Mouse (Mus musculus): Measurements from ENCODE around the gene Eaf1. TPM values are rescaled to one million over a fixed set of nuclear protein-coding genes. Genes with fewer than 3 reads are reported as not detected.

Eaf1 gene
- polyA plus RNA-seq, 1 experiment: 26.5 TPM

DNA sequence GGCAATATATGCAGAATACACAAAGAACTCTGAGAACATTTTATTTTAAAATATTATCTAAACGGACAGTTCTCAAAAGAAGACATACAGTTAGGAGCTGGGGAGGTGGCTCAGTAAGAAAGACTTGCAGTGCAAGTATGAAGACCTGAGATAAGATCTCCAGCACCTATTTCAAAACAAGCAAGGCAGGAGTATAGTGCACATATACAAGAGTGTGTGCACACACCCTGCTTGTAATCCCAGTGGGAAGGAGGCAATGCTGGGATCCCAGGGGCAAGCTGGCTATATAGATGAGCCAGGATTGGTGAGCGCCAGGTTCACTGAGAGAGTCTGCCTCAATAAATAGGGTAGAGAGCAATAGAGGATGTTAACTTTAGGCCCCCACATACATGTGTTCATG is 21.7 kb downstream of the Eaf1 start:
- 94% methylated on average over 2 of the region's 2 CpGs for WGBS
- TF ChIP-seq POLR2A (IDR thresholded peaks at IDR 0.05; ENCODE audit: borderline replicate concordance, insufficient read depth, low read length) (no peak), CTCF (IDR thresholded peaks at IDR 0.05; ENCODE audit: borderline replicate concordance, insufficient read depth, low read depth, low read length) (no peak)

GRCm38 (mm10) chr14:31519165-31519564 is 25.0 kb downstream of the Eaf1 start:
- H3K27ac ChIP-seq (ENCODE audit: insufficient read depth, low read length): no peak overlapping the region
- TF ChIP-seq CTCF (IDR thresholded peaks at IDR 0.05; ENCODE audit: borderline replicate concordance, insufficient read depth, low read depth, low read length) (peak; percentile 37; the same call in 1 of the 2 replicates), POLR2A (IDR thresholded peaks at IDR 0.05; ENCODE audit: borderline replicate concordance, insufficient read depth, low read length) (no peak)
- no peak for DNase-seq
- H3K27me3 ChIP-seq (ENCODE audit: control insufficient read depth, insufficient read depth, low read length): no peaks in the 10 kb centered on the region
- no peak overlapping the region for H3K4me3 ChIP-seq (replicated peaks; ENCODE audit: insufficient read depth, low read depth, low read length)
- H3K4me1 ChIP-seq (ENCODE audit: control insufficient read depth, insufficient read depth, low read length): no peaks in the 10 kb centered on the region; the same call in 1 of the 2 replicates
- 35% methylated on average over 3 of the region's 3 CpGs for whole genome bisulfite sequencing

More for the DNA sequence above, 21.7 kb downstream of the Eaf1 start:
- no peak overlapping the region for H3K27ac ChIP-seq (ENCODE audit: insufficient read depth, low read length)
- H3K4me3 ChIP-seq (replicated peaks; ENCODE audit: insufficient read depth, low read depth, low read length): no peak overlapping the region
- DNase-seq: no peak
- H3K27me3 ChIP-seq (ENCODE audit: control insufficient read depth, insufficient read depth, low read length): no peaks in the 10 kb centered on the region
- H3K4me1 ChIP-seq (ENCODE audit: control insufficient read depth, insufficient read depth, low read length): no peaks in the 10 kb centered on the region; the same call in 1 of the 2 replicates

- peak in 1 of 2 experiments; percentile 22 for DNase-seq
- Histone ChIP-seq H3K4me3 (replicated peaks; ENCODE audit: insufficient read depth, low read depth, low read length) (no peak overlapping the region), H3K4me1 (ENCODE audit: control insufficient read depth, insufficient read depth, low read length) (no peaks in the 10 kb centered on the region; the same call in 1 of the 2 replicates), H3K27me3 (ENCODE audit: control insufficient read depth, insufficient read depth, low read length) (no peaks in the 10 kb centered on the region), H3K27ac (ENCODE audit: insufficient read depth, low read length) (no peak overlapping the region)
- no peak for TF ChIP-seq POLR2A (IDR thresholded peaks at IDR 0.05; ENCODE audit: borderline replicate concordance, insufficient read depth, low read length)
- TF ChIP-seq CTCF (IDR thresholded peaks at IDR 0.05; ENCODE audit: borderline replicate concordance, insufficient read depth, low read depth, low read length): no peak
- WGBS: 70% methylated on average over 2 of the region's 2 CpGs
Measured at GRCm38 (mm10) chr14:31521318-31521717, 27.1 kb downstream of the Eaf1 start.

- TF ChIP-seq POLR2A (IDR thresholded peaks at IDR 0.05; ENCODE audit: borderline replicate concordance, insufficient read depth, low read length) (no peak), CTCF (IDR thresholded peaks at IDR 0.05; ENCODE audit: borderline replicate concordance, insufficient read depth, low read depth, low read length) (no peak)
- no peak overlapping the region for H3K27ac ChIP-seq (ENCODE audit: insufficient read depth, low read length)
- no peak overlapping the region for H3K4me3 ChIP-seq (replicated peaks; ENCODE audit: insufficient read depth, low read depth, low read length)
- no peaks in the 10 kb centered on the region for H3K27me3 ChIP-seq (ENCODE audit: control insufficient read depth, insufficient read depth, low read length)
- no peaks in the 10 kb centered on the region for H3K4me1 ChIP-seq (ENCODE audit: control insufficient read depth, insufficient read depth, low read length)
- no peak for DNase-seq
- WGBS: 82% methylated on average over 7 of the region's 7 CpGs
Measured at GRCm38 (mm10) chr14:31525040-31525810, 31.0 kb downstream of the Eaf1 start.

DNA sequence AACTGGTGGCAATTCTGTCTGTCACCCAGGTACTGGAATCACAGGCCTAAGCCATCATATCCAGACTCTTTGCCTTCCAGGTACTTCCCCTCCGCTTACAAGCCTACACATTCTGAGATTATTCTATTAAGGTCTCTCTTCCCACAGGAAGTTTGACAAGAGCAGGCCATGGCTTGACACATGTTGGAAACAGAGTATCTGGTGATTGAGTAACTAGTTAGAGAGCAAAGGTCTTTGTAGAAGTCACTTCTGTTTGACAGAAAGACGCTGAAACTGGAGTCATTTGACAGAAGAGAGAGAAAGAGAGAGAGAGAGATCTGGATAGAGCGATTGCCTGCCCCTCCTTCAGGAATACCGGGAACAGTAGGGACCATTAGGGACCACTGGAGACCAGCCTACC is 36.6 kb downstream of the Eaf1 start:
- TF ChIP-seq CTCF (IDR thresholded peaks at IDR 0.05; ENCODE audit: borderline replicate concordance, insufficient read depth, low read depth, low read length) (no peak), POLR2A (IDR thresholded peaks at IDR 0.05; ENCODE audit: borderline replicate concordance, insufficient read depth, low read length) (no peak)
- Histone ChIP-seq H3K4me1 (ENCODE audit: control insufficient read depth, insufficient read depth, low read length) (no peaks in the 10 kb centered on the region), H3K27me3 (ENCODE audit: control insufficient read depth, insufficient read depth, low read length) (no peaks in the 10 kb centered on the region), H3K27ac (ENCODE audit: insufficient read depth, low read length) (no peak overlapping the region), H3K4me3 (replicated peaks; ENCODE audit: insufficient read depth, low read depth, low read length) (no peak overlapping the region)
- no peak for DNase-seq
- WGBS: 92% methylated on average over 4 of the region's 4 CpGs

- no peak for TF ChIP-seq POLR2A (IDR thresholded peaks at IDR 0.05; ENCODE audit: borderline replicate concordance, insufficient read depth, low read length)
- no peak for TF ChIP-seq CTCF (IDR thresholded peaks at IDR 0.05; ENCODE audit: borderline replicate concordance, insufficient read depth, low read depth, low read length)
- no peak overlapping the region for H3K27ac ChIP-seq (ENCODE audit: insufficient read depth, low read length)
- peaks cover 3% of the 10 kb centered on the region for H3K4me1 ChIP-seq (ENCODE audit: control insufficient read depth, insufficient read depth, low read length)
- no peaks in the 10 kb centered on the region for H3K27me3 ChIP-seq (ENCODE audit: control insufficient read depth, insufficient read depth, low read length)
- H3K4me3 ChIP-seq (replicated peaks; ENCODE audit: insufficient read depth, low read depth, low read length): no peak overlapping the region
- no peak for DNase-seq
- 63% methylated on average over 12 of the region's 12 CpGs for WGBS
Measured at GRCm38 (mm10) chr14:31531506-31532148, 37.4 kb downstream of the Eaf1 start.

DNA sequence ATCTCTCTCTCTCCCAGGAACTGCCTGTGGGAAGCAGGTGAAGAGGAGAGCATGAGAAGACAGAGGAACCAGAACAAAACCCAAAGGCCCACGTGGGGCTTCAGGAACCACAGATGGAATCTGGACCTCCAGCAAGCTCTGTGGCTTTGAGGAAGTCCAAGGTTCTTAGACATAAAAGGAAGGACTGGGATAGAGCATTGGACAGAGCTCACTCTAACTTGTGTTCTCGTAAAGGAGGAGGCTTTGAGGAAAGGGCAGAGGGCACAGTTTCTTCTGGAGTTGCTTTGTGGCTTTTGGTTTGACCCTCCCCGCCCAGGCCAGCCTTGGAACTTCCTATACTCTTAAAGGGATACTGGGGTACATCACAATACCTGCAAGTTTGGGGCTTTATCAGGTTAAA is 38.5 kb downstream of the Eaf1 start:
- no peak for TF ChIP-seq POLR2A (IDR thresholded peaks at IDR 0.05; ENCODE audit: borderline replicate concordance, insufficient read depth, low read length)
- no peak for TF ChIP-seq CTCF (IDR thresholded peaks at IDR 0.05; ENCODE audit: borderline replicate concordance, insufficient read depth, low read depth, low read length)
- Histone ChIP-seq H3K27me3 (ENCODE audit: control insufficient read depth, insufficient read depth, low read length) (no peaks in the 10 kb centered on the region), H3K4me1 (ENCODE audit: control insufficient read depth, insufficient read depth, low read length) (peaks cover 8% of the 10 kb centered on the region), H3K4me3 (replicated peaks; ENCODE audit: insufficient read depth, low read depth, low read length) (no peak overlapping the region), H3K27ac (ENCODE audit: insufficient read depth, low read length) (no peak overlapping the region)
- DNase-seq: no peak
- 63% methylated on average over 3 of the region's 3 CpGs for WGBS

DNA sequence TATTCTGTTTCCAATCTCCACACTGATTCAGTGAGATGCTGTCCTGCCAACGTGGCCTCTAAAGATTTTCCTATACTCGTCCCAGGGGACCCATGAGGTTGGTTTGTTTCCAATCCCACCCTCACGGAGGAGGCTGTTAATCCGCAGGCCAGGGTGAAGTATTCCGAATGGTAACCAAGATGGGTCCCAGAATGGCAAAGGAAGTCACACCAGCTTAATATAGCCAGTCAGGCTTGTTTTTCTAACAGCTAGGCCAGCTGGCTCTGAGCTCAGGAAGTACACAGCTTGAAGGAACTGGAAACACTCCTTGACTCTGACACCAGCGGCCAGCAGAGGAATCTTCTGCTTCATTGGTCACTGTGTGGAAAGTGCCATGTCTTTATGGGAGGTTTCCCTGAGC is 43.1 kb downstream of the Eaf1 start:
- WGBS: 4% methylated on average over 6 of the region's 6 CpGs
- TF ChIP-seq POLR2A (IDR thresholded peaks at IDR 0.05; ENCODE audit: borderline replicate concordance, insufficient read depth, low read length) (no peak), CTCF (IDR thresholded peaks at IDR 0.05; ENCODE audit: borderline replicate concordance, insufficient read depth, low read depth, low read length) (no peak)
- Histone ChIP-seq H3K27ac (ENCODE audit: insufficient read depth, low read length) (peak overlapping the region; percentile 4; the same call in 1 of the 2 replicates), H3K27me3 (ENCODE audit: control insufficient read depth, insufficient read depth, low read length) (no peaks in the 10 kb centered on the region), H3K4me3 (replicated peaks; ENCODE audit: insufficient read depth, low read depth, low read length) (no peak overlapping the region), H3K4me1 (ENCODE audit: control insufficient read depth, insufficient read depth, low read length) (peaks cover 10% of the 10 kb centered on the region)
- DNase-seq: peak; percentile 64 to 84

Measured in cerebellum, adult 2 months (tissue).